Mouse (Mus musculus) c-Kit-positive CD71-positive TER-119-positive erythroid progenitor cells, embryonic 14.5 days (primary cell): ENCODE data around the gene Il17rb.

ENCODE experiments used
- DNase-seq: peaks from one replicate; pipeline ENCODE4 v3.0.0-alpha.2; 2013; ENCODE audit warnings: low spot score

The Il17rb gene

GRCm38 (mm10) chr14:29967611-29968010 lies 41.1 kb downstream of the Il17rb start:
- peak; percentile 7 for DNase-seq

GRCm38 (mm10) chr14:29957393-29957792 lies 51.3 kb downstream of the Il17rb start:
- no peak for DNase-seq

DNA sequence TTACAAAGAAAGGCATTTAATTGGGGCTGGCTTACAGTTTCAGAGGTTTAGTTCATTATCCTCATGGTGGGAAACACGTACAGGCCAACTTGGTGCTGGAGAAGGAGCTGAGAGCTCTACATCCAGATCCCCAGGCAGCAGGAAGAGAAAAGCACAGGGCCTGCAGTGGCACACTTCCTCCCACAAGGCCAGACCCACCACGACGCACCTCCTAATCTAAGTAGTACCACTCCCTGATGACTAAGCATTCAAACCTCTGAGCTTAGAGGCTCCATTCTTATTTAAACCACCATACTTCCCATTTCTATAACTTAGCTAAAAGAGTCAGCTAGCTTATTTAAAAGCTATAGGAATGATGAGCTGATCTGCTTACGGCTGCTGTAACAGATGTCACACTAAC lies 57.9 kb downstream of the Il17rb start:
- DNase-seq = no peak

DNA sequence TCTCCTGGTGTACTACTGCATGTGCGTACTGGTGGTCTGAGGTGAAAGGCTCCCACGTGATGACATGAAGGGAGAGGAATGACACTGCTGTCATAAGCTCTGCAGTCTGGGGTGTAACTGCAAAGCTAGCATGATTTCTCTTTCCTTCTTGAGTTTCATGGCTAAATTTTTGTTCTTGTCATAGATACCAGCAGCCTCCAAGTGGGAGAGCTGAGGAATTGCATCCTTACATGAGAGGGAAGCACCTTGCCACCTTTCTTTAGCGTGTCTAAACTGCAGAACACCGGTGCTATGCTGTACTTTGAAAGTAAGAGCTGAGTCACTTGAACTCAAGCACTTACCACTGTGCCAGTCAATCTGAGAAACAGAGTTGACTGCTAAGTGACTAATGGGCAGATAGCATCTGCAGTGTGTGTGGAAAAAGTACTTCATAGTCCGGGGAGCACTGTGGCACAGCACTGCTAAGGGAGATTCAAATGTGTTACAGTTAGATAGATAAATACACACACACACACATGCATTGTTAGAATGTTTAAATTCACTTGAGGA lies 61.9 kb downstream of the Il17rb start:
- DNase-seq = no peak
